In genomic region chr5:98030091-98030901, GRCm38 (mm10) we compare ENCODE assay signal across 8 mouse cellular contexts. TPM values are rescaled to one million over a fixed set of nuclear protein-coding genes. Genes with fewer than 3 reads are reported as not detected.
DNase-seq lines count a peak whose midpoint lies in the region; ATAC-seq and TF ChIP-seq lines count a peak whose summit lies in the region.

No protein-coding gene starts in this region.

- H3K4me2 ChIP-seq in forebrain, postnatal 0 days (ENCODE audit: low read depth): peak overlapping the region; percentile 98
- peak overlapping the region; percentile 99 for H3K4me2 ChIP-seq in hindbrain, embryonic 16.5 days (ENCODE audit: low read length)
- H3K4me2 ChIP-seq in liver, embryonic 12.5 days: peak overlapping the region; percentile 81
- H3K4me2 ChIP-seq in myocyte (ENCODE audit: low read depth): peak overlapping the region; percentile 90

- no peaks in the 10 kb centered on the region; the same call in 1 of the 2 replicates for H3K4me1 ChIP-seq in bone marrow, adult 2 months (ENCODE audit: control insufficient read depth, insufficient read depth, low read length)
- no peaks in the 10 kb centered on the region for H3K4me1 ChIP-seq in forebrain, postnatal 0 days (ENCODE audit: insufficient read depth)
- H3K4me1 ChIP-seq in hindbrain, embryonic 16.5 days (ENCODE audit: control insufficient read depth, insufficient read depth, low read depth, low read length): no peaks in the 10 kb centered on the region; the same call in 1 of the 2 replicates
- peaks cover 13% of the 10 kb centered on the region; the same call in 1 of the 2 replicates for H3K4me1 ChIP-seq in liver, embryonic 12.5 days

- no peak for TF ChIP-seq POLR2A in bone marrow, adult 2 months (IDR thresholded peaks at IDR 0.05; ENCODE audit: borderline replicate concordance, control insufficient read depth, low read depth, low read length)
- no peak for TF ChIP-seq POLR2A in myocyte (IDR thresholded peaks at IDR 0.05; ENCODE audit: insufficient read length, low read depth)

- WGBS in bone marrow, adult 2 months: under 1% methylated on average over 36 of the region's 36 CpGs
- under 1% methylated on average over 36 of the region's 36 CpGs for WGBS in forebrain, postnatal 0 days
- WGBS in hindbrain, embryonic 16.5 days: 1% methylated on average over 36 of the region's 36 CpGs
- WGBS in liver, embryonic 12.5 days (ENCODE audit: insufficient replicate concordance): 2% methylated on average over 36 of the region's 36 CpGs

- H3K36me3 ChIP-seq in forebrain, postnatal 0 days (ENCODE audit: insufficient read depth): no peaks in the 10 kb centered on the region
- H3K36me3 ChIP-seq in hindbrain, embryonic 16.5 days (ENCODE audit: control insufficient read depth, insufficient read depth, low read length): no peaks in the 10 kb centered on the region
- H3K36me3 ChIP-seq in liver, embryonic 12.5 days: peaks cover 10% of the 10 kb centered on the region
- H3K36me3 ChIP-seq in myocyte (ENCODE audit: control insufficient read depth, insufficient read depth): peaks cover 14% of the 10 kb centered on the region

- TF ChIP-seq CTCF in bone marrow, adult 2 months (IDR thresholded peaks at IDR 0.05; ENCODE audit: control insufficient read depth, insufficient read depth, low read length): no peak
- no peak for TF ChIP-seq CTCF in forebrain, postnatal 0 days (IDR thresholded peaks at IDR 0.05; ENCODE audit: low read depth)

- peak overlapping the region; percentile 50 for H3K9ac ChIP-seq in forebrain, postnatal 0 days
- peak overlapping the region; percentile 75 for H3K9ac ChIP-seq in hindbrain, embryonic 16.5 days (ENCODE audit: low read depth, low read length)
- peak overlapping the region; percentile 65 for H3K9ac ChIP-seq in liver, embryonic 12.5 days

- peak overlapping the region; percentile 91 for H3ac ChIP-seq in myocyte (ENCODE audit: control insufficient read depth, insufficient read length)

- H3K79me2 ChIP-seq in myocyte (ENCODE audit: control insufficient read depth, insufficient read depth): peaks cover 6% of the 10 kb centered on the region

- H3K4me3 ChIP-seq in bone marrow, adult 2 months (replicated peaks; ENCODE audit: control insufficient read depth, low read depth, low read length): peak overlapping the region; percentile 60
- peak overlapping the region; percentile 61 for H3K4me3 ChIP-seq in forebrain, postnatal 0 days (ENCODE audit: low read depth, low read length)
- H3K4me3 ChIP-seq in hindbrain, embryonic 16.5 days (ENCODE audit: low read length): peak overlapping the region; percentile 78
- peak overlapping the region; percentile 64 for H3K4me3 ChIP-seq in liver, embryonic 12.5 days
- H3K4me3 ChIP-seq in myocyte: peak overlapping the region; percentile 82

- H3K27ac ChIP-seq in bone marrow, adult 2 months (ENCODE audit: control insufficient read depth, insufficient read depth, low read depth, low read length, poor library complexity): peak overlapping the region; percentile 95
- no peak overlapping the region for H3K27ac ChIP-seq in forebrain, postnatal 0 days (ENCODE audit: low read depth, low read length)
- peak overlapping the region; percentile 60 for H3K27ac ChIP-seq in hindbrain, embryonic 16.5 days (ENCODE audit: low read depth, low read length)
- peak overlapping the region; percentile 75 for H3K27ac ChIP-seq in liver, embryonic 12.5 days

- peak; percentile 42 to 43 for DNase-seq in right cerebral cortex, postnatal 10 days (ENCODE audit: low spot score in 2 of 2)
- DNase-seq in right cerebral cortex, adult 18-20 months: no peak
- peak; percentile 41 for DNase-seq in forebrain, postnatal 0 days
- DNase-seq in thymus, postnatal 0 days (ENCODE audit: low spot score): peak; percentile 40

- H3K9me3 ChIP-seq in forebrain, postnatal 0 days (ENCODE audit: low read length): no peaks in the 10 kb centered on the region
- no peaks in the 10 kb centered on the region for H3K9me3 ChIP-seq in hindbrain, embryonic 16.5 days (ENCODE audit: control insufficient read depth, low read length)
- no peaks in the 10 kb centered on the region for H3K9me3 ChIP-seq in liver, embryonic 12.5 days (replicated peaks)

- ATAC-seq in forebrain, postnatal 0 days: peak; percentile 74
- peak; percentile 89 for ATAC-seq in hindbrain, embryonic 16.5 days
- ATAC-seq in liver, embryonic 12.5 days: peak; percentile 75

- H3K27me3 ChIP-seq in forebrain, postnatal 0 days (ENCODE audit: insufficient read depth, low read length): no peaks in the 10 kb centered on the region
- no peaks in the 10 kb centered on the region; the same call in 1 of the 2 replicates for H3K27me3 ChIP-seq in hindbrain, embryonic 16.5 days (replicated peaks; ENCODE audit: control insufficient read depth, insufficient read depth, low read length)
- peaks cover 25% of the 10 kb centered on the region for H3K27me3 ChIP-seq in liver, embryonic 12.5 days (replicated peaks)
- no peaks in the 10 kb centered on the region for H3K27me3 ChIP-seq in myocyte (ENCODE audit: control insufficient read depth, insufficient read depth, insufficient read length)

TF ChIP-seq in myocyte, 11 proteins besides CTCF, POLR2A, EP300 and RAD21:
- TF ChIP-seq REST (IDR thresholded peaks at IDR 0.05; ENCODE audit: insufficient read depth, insufficient read length) (no peak), POLR2AphosphoS2 (IDR thresholded peaks at IDR 0.05; ENCODE audit: insufficient read length, low read depth) (no peak), MAX (IDR thresholded peaks at IDR 0.05; ENCODE audit: low read depth) (no peak), SRF (IDR thresholded peaks at IDR 0.05; ENCODE audit: control insufficient read depth, insufficient read length, low read depth) (no peak), MYOD1 (IDR thresholded peaks at IDR 0.05; ENCODE audit: control insufficient read depth in 1 of 3, insufficient read length in 2 of 3, low read depth in 2 of 3) (peak; percentile 58 to 79 (median 75)), TCF3 (IDR thresholded peaks at IDR 0.05; ENCODE audit: insufficient read length, low read depth) (no peak), MYOG (IDR thresholded peaks at IDR 0.05; ENCODE audit: control insufficient read depth in 1 of 3, insufficient read depth in 1 of 3, insufficient read length in 2 of 3, low read depth in 2 of 3) (peak; percentile 56 to 91 (median 87)), CEBPB (IDR thresholded peaks at IDR 0.05; ENCODE audit: insufficient read depth, poor library complexity, severe bottlenecking) (no peak)
TF ChIP-seq in myocyte: peak in this region for 2.

RNA-seq across cellular contexts. Expression of gene Antxr2, which starts 0.5 kb away (rescaled TPM):
- 3.5 and 3.9 TPM in 2 replicates for polyA plus RNA-seq in bone marrow, adult 2 months (2011; ENCODE audit: insufficient read depth, insufficient read length, low replicate concordance, missing spikeins)
- total RNA-seq in forebrain, postnatal 0 days (2014; rRNA removed): 3.4 and 5.1 TPM in 2 replicates
- 1.2 and 1.9 TPM in 2 replicates for polyA plus RNA-seq in forebrain, postnatal 0 days (2015; fragmentation: Nextera tagmentation; extraction: Ambion mirVana)
- 2.6 and 4.9 TPM in 2 replicates for polyA plus RNA-seq in hindbrain, embryonic 16.5 days (2015; fragmentation: Nextera tagmentation; extraction: Ambion mirVana)
- polyA plus RNA-seq in liver, embryonic 12.5 days (2016; fragmentation: Nextera tagmentation; extraction: Ambion mirVana): 5.4 and 5.7 TPM in 2 replicates
- polyA plus RNA-seq in myocyte (2012; fragmentation: generic; extraction: Trizol): 23.1 TPM
- polyA plus RNA-seq in thymus, postnatal 0 days (2015; fragmentation: Nextera tagmentation; extraction: Ambion mirVana): 6.5 and 7.0 TPM in 2 replicates
